Mouse (Mus musculus) megakaryocyte, embryonic 14.5 days (primary cell): ENCODE measurements around the gene Cd300a.

ENCODE experiments used
- FLI1 ChIP-seq: IDR thresholded peaks from 2 replicates; pipeline ENCODE4 v1.6.1; 2012; ENCODE audit warnings: low read length, inconsistent platforms, mixed read lengths
- GATA1 ChIP-seq: IDR thresholded peaks from 3 replicates; pipeline ENCODE4 v1.6.1; 2012; ENCODE audit warnings: mixed read lengths, low read length, inconsistent platforms, borderline replicate concordance

GRCm38 (mm10) chr11:114868280-114868679, 21.6 kb upstream of the Cd300a start:
- no peak for TF ChIP-seq GATA1
- no peak for TF ChIP-seq FLI1
